Mouse (Mus musculus): Measurements from ENCODE around the gene Zglp1.
"Not testable (repeated sequence)": the region's sequence is repeated elsewhere in the genome, so short reads cannot be mapped to it uniquely, and the experiment has no call there.

Zglp1 gene

DNA sequence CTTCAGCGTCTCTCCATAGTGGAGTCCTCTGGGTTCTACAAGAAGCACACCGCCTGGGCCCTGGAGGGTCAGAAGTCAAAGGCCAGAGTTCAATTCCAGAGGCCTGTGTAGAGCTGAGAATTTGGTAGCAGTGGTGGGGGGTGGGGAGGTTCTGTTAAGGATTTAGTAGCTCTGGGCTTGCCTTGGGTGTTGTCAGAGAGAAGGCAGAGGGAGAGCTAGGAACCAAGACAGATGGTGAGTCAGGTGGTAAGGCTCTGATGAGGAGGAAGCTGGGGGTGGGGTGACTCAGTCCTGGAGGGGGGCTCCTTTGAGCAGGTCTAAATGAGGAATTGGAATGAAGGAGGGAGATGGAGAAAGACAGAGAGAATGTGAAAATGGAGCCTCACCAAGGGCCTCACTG lies 4.0 kb downstream of the Zglp1 start:
- DNase-seq, result peak; percentile 50

DNA sequence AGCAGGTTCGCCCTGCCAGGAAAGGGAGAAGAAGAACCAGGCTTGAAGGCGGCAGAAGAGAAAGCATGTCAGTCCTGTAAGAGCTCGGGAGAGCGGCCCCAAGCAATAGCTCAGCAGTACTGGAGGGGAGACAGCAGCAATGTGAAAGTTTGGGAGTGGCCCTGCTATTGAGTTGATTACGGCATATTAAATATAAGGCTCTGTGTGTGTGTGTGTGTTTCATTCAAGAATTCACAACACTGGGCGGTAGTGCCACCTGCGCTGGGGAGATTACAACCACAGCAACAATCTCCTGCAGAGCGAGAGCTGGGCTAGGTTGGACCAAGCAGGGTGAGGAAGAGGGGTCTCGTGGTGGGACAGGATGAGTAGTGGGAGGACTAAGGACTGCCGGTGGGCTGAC lies 15.3 kb downstream of the Zglp1 start:
- DNase-seq, result no peak

- no peak for DNase-seq
These were observed 21.7 kb downstream of the Zglp1 start for GRCm38 (mm10) chr9:21045235-21045634.

- not testable (repeated sequence) for DNase-seq
These were observed 22.1 kb downstream of the Zglp1 start for GRCm38 (mm10) chr9:21044785-21045184.

DNA sequence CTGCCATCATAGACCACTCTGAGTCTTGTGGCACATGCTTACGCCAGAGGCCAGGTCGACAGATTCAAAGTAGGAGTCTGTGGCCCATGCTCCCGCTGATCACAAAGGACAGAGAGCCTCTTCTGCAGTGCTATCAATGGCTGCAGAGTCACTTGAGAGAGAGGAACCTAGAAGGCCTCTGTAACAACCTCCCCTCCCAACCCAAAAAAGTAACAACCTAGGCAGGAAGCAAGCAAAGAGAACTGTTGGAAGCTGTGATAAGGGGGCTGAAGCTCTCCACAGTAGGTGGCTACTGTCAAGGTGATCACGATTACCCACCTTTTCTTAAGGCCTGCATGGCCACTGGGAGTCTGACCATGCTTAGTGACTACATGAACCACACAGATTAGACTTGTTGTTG lies 23.3 kb downstream of the Zglp1 start:
- DNase-seq, result no peak

GRCm38 (mm10) chr9:21041308-21041707 lies 25.6 kb downstream of the Zglp1 start:
- DNase-seq, result peak; percentile 50

- no peak for DNase-seq
These were observed 27.1 kb downstream of the Zglp1 start for GRCm38 (mm10) chr9:21039779-21040178.

GRCm38 (mm10) chr9:21037481-21037891 lies 29.4 kb downstream of the Zglp1 start:
- peak; percentile 42 for DNase-seq

- peak; percentile 27 for DNase-seq
These were observed 30.2 kb downstream of the Zglp1 start for GRCm38 (mm10) chr9:21036666-21037065.

DNA sequence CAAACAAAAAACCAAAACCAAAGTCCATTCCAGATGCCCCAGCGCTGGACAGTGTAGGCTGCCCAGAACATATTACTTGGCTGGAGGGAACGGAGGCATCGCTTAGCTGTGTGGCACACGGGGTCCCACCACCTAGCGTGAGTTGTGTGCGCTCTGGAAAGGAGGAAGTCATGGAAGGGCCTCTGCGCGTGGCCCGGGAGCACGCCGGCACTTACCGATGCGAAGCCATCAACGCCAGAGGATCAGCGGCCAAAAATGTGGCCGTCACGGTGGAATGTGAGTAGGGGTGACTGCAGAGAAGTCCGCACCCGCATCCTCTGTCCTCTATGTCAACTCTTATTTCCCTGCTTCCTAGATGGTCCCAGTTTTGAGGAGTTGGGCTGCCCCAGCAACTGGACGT lies 30.7 kb downstream of the Zglp1 start:
- no peak for DNase-seq

GRCm38 (mm10) chr9:21035586-21035985 lies 31.3 kb downstream of the Zglp1 start:
- DNase-seq, result no peak

DNA sequence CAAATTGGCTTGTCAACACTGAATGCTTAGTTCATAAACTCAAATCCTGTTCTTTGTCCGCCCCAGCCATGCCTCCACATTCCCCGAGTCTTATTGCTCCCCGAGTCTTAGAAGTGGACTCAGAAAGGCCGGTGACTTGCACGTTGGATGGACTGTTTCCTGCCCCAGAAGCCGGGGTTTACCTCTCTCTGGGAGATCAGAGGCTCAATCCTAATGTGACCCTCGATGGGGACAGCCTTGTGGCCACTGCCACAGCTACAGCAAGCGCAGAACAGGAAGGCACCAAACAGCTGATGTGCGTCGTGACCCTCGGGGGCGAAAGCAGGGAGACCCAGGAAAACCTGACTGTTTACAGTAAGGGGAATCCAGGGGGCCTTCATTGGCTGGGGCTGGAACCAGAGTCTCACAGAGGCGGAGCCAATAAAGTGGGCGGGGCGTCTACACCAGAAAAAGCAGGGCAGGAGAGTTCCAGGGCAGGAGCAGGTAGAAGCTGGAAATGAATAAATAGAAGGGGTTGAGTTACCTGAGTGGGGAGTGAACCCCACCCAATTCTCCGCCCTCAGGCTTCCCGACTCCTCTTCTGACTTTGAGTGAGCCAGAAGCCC lies 32.3 kb downstream of the Zglp1 start:
- DNase-seq, result no peak

DNA sequence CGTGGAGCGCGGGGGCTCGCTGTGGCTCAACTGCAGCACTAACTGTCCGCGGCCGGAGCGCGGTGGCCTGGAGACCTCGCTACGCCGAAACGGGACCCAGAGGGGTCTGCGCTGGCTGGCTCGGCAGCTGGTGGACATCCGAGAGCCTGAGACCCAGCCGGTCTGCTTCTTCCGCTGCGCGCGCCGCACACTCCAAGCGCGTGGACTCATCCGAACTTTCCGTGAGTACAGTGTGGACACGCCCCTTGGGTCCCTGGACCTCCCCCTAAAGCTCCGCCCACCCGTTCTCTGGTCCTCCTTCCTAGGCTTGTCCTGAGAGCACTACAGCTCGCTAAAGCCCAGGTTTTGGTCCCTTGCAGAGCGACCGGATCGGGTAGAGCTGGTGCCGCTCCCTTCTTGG lies 33.8 kb downstream of the Zglp1 start:
- peak; percentile 70 for DNase-seq

GRCm38 (mm10) chr9:21032491-21032890 lies 34.4 kb downstream of the Zglp1 start:
- DNase-seq, result no peak

- peak; percentile 80 for DNase-seq
These were observed 35.0 kb downstream of the Zglp1 start, which contains the start of gene Icam5 for GRCm38 (mm10) chr9:21031896-21032351. TSS of gene Icam5 (plus strand) at chr9:21032073.

DNA sequence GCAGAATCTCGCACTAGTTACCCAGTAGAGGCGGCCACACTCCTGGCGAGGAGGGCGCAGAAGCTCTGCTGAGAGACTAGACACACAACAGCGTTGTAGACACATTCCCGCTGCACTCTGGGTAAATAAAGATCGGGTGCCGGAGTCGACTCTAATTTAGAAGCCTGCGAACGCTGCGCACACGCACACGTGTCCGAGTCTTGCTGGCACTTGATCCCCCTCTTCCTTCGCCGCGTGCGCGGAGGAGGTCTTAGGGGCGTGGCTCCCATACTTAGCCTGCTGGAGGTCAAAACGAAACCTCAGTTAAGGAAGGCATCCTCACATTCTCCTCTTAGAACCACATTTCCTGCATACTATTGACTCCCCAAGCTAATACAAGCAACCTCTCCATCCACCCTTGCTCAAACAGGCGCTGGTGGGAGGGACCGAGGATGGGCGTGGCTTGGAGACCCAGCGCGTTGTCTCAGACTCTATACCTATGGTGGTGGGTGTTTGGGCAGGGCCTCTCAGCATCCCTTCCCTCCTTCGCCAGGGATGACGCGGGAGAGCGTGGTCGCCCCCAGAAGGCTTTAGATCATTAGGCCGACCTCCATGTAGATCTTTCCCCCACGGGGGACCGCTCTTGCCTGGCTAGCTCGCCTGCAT lies 35.5 kb downstream of the Zglp1 start:
- DNase-seq, result peak; percentile 75

- peak; percentile 87 for DNase-seq
These were observed 36.1 kb downstream of the Zglp1 start for GRCm38 (mm10) chr9:21030781-21031250.

DNA sequence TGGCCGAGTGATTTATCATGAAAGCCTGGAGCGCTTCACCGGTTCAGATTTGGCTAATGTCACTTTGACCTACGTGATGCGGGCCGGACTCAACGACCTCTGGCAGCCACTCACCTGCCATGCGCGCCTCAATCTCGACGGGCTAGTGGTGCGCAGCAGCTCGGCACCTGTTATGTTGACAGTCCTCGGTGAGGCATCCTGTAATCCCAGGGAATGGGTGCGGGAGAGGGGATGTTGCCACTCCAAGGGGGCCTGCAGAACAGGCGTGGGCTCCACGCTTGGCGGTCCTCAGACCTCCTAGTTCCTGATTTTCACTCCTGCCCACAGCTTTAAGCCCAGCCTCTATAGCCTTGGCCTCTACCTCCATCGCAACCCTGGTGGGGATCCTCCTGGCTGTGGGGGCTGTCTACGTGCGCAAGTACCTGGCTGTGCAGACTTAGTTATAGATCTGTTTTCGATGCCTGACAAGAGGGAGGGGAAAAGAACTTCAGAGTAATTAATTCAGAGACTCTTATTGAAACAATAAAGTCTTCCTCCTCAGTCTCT lies 36.8 kb downstream of the Zglp1 start:
- DNase-seq, result no peak

GRCm38 (mm10) chr9:21029291-21030054 lies 37.4 kb downstream of the Zglp1 start, which contains the start of gene Icam4:
TSS of gene Icam4 (plus strand) at chr9:21029373.
- DNase-seq, result peak; percentile 79

DNA sequence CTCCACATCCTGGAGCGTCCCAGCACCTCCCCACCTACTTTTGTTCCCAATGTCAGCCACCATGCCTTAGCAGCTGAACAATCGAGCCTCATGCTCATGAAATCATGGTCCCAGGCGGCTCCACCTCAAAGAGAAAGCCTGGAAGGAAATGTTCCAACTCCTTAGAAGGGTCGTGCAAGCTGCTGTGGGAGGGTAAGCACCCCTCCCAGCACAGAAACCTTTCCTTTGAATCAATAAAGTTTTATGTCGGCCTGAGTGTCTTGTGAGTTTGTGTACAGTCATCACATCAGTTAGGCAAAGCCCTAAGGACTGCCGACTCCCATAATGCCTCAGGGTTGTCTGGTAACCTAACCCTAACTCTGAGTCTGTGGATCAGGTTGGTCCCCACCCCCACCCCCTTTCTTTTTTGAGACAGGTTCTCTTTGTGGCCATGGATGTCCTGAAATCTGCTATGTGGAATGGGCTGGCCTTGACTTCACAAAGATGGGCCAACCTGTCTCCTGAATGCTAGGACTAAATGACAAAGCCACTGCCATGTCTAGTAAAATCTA lies 38.3 kb downstream of the Zglp1 start:
- DNase-seq, result no peak

DNA sequence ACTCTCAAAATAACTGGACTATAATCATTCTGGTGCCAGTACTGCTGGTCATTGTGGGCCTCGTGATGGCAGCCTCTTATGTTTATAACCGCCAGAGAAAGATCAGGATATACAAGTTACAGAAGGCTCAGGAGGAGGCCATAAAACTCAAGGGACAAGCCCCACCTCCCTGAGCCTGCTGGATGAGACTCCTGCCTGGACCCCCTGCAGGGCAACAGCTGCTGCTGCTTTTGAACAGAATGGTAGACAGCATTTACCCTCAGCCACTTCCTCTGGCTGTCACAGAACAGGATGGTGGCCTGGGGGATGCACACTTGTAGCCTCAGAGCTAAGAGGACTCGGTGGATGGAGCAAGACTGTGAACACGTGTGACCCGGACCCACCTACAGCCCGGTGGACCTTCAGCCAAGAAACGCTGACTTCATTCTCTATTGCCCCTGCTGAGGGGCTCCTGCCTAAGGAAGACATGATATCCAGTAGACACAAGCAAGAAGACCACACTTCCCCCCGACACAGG lies 39.1 kb downstream of the Zglp1 start:
- no peak for DNase-seq

- no peak for DNase-seq
These were observed 40.0 kb downstream of the Zglp1 start for GRCm38 (mm10) chr9:21026849-21027248.
